Mouse (Mus musculus) left cerebral cortex, adult 9 months (tissue): ENCODE results near the gene Ccdc9.
A peak's percentile ranks its signal among the peaks of the same experiment; 100 is the strongest.

Source experiments
- DNase-seq, 2 experiments: peaks; one replicate each; pipeline ENCODE4 v3.0.0; 2022; ENCODE audit warnings: low spot score in 2 of 2

Gene Ccdc9

DNA sequence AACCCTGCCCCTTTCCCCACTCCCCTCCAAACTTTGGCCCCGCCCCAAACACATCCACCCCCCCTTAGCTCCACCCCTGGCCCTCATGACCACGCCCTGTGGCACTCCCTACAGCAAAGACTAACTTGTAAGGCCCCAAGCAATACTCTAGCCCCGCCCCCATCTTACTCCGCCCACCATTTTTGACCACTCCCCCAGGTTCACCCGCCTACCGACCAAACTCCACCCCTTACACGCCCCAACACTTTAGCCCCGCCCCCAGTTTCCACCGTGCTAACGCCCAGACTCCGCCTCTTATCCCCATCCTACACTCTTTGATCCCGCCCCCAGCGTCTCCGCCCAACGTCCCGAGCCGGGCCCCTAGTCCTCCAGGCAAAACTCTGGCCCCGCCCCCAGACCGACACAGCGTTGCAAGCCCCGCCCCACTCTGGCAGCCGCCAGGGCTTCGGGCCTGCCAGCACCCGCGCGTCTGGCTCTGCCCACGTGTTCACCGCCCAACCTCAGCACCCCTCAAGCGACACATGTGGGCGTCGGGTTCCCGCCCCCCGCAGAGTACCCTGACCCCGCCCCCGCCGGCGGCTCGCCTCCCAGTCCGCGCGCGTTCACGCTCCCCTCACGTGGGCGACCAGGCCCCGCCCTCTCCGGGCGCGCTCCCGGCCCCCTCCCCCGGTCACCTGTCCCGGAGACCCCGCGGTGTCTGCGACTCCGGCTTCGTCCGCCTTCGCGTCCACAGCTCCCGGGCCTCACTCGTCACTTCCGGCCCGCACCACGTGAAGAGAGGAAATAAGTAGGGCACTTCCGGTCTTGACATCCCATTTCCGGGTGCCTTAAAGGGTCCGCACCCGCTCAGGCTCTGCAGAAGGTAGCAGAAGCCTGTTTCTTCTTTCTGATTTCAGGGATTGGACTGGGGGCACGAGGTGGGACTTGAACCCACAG, at the start of gene Ccdc9:
TSS of gene Ccdc9 (minus strand) at position 770 of the 936 bp plus-strand sequence.
- peak; percentile 99 for DNase-seq

DNA sequence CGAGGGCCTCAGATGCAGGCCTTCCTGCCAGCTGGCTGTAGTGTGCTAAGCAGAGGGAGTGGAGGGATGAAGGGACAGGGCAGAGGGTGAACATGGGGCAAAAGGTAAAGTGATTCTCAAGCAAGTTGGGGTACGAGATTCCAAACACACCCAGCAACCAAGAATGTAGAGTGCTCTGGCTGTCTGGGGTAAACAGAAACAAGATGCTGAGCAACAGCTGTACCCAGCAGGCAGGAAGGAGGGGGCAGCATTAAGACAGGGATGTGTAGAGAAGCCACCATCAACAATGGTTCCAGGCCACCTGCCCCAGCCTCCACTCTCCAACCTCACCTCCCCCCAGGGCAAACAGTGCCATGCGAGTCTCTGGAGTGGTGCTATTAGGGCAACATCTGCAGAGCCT, 42.6 kb upstream of the Ccdc9 start:
- DNase-seq: no peak

DNA sequence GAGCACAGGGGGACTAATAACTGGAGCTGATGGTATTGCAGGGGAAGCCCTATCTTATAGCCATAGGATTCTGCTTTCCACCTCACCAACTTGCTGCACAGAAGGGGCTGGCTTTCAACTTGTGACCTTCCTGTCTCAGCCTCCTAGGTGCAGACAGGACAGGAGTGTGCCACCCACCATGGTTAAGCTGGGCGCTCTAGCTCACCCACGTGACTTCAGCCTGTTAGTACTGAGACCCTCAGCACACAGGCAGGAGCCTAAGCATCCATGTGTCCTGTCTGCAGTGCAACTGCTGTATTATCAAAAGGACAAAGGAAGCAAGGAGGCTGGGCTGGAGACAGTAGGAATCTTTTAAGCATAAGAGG, 40.0 kb upstream of the Ccdc9 start:
- DNase-seq: no peak

DNA sequence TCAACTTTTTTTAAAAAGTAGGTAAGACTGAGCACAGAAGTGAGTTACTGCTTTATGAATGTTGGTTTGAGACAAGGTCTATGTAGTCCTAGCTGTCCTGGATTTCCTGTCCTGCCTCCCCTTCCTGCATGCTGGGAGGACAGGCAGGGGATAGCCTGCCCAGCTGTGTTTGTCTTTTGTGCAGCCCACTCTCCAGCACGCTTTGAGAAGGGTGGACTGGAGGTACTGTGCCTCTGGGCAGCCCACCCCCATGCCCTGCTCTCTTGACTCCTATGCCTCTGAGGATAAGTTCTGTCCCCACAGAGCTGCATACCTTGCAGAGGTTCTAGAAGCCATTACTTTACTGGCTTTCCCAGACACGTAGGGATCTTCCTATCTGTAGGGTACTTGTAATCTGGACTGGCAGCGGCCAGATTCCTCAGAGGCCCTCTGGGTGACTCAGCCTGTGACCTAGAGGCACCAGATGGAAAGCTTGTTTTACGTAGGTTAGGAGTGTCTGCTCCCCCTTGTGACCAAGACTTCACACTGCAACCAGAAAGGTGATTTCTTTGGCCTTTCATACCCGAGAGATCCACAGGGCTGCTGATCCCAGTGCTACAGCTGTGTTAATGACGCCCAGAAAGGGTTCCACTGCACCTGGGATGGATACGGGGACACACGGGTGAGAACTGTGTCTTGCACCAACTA, 39.5 kb upstream of the Ccdc9 start:
- peak in 1 of 2 experiments; percentile 56 for DNase-seq

DNA sequence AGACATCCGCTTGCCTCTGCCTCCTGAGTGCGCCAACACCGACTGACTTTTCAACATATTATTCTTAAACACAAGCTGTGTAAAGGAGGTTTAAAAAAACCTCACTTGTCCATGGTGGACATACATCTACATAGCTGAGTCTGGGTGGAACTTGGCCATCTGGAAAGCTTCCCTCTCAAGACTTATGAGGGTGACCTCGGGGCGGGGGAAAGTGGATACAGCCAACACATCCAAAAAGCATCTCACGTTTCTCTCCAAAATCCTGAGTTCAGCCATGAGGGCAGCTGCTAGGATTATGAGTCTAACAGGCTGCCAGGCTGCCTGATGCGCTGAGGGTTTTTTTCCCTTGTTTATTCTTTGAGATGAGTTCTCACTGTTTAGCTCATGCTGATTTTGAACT, 38.1 kb upstream of the Ccdc9 start:
- no peak for DNase-seq

DNA sequence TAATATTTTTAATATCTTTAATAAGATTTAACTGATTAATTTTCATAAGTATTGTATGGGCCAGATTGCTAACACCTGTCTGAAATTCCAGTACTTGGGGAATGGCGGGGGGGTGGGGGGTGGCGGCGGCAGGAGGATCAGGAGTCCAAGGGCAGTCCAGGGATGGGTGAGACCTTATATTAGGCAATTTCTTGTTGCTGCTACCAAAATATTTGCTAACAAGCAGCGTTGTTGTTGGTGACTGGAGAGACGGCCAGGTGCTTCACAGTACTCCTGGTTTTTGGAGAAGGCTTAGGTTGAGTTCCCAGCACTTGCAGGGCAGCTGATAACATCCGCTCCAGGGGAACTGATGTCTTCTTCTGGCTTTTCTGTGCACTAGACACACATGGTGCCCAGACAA, 33.9 kb upstream of the Ccdc9 start:
- no peak for DNase-seq

DNA sequence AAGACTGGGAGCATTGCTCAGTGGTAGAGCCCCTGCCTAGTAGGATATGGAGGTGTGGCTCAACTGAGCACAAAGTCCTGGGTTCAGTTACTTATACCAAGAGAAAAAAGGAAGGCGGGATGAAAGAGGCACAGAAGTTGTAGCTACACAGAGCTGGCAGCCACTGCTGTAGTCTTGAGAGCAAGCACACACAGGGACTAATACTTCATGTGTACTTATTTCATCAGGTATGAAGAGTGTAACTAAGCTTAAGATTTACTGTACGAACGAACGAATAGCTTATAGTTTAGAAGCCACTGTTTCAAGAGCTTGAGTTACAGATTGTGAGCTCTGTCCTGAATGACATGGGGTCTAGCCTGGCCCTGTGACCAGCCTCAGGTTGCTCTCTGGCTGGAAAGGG, 32.6 kb upstream of the Ccdc9 start:
- no peak for DNase-seq

DNA sequence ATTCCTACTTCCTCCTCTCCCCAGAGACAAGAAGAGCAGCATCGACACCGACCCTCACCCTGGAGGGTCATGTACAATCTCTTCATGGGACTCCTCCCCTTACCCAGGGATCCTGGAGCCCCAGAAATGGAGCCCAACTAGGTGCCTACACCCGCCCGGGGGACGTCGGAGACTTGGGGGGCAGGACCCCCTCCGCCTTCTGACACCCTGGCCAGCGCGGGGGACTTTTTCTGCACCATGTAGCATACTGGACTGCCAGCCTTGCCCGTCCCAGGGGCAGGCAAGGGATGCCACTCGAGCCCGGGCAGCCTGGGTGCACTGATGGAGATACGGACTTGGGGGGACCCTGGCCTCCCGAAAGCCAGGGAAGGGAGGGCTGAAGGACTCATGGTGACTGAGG, 30.5 kb upstream of the Ccdc9 start:
- DNase-seq: no peak

DNA sequence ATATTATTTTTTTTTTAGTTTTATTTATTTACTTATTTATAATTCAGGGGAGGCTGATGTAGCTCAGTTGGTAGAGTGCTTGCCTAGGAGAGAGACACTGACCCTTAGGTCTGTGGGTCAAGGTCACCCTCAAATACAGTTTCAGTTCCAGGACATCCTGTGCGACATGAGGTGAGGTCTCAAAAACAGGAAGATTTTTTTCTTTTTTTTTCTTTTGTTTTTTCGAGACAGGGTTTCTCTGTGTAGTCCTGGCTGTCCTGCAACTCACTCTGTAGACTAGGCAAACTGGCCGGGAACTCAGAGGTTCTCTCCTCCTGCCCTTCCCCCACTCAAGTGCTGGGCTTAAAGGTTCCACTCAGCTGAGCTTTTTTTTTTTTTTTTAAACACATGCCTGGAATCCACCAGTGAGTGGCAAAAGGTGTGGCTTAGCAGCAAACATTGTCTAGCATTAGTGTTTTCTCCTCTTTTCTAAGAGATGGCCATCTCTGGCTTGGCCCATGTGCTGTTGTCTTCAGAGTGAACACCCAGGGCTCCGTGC, 28.7 kb upstream of the Ccdc9 start:
- no peak for DNase-seq

DNA sequence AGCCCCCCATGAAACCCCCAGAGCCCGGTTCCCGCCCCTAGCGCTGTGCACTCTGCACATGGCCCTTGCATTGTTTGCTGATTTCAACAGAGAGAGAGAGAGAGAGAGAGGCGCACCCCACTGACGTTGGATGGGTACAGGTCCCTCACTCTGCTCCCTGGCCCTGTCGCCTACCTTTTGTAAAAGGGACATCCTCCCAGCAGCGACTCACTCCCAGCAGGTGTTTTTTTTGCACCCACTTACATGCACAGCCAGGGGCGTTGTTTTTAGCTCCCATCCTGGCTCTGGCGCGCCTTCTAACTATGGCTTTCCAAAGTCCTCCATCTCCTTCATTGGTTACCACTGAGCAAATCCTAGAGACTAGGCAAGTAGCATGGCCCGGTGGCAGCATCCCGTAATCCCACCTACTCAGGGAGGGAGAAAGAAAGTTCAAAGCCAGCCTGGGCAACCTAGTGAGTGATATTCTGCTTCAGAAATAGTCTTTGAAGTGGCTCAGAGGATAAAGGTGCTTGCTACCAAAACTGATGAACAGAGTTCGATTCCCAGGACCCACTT, 27.7 kb upstream of the Ccdc9 start:
- peak in 1 of 2 experiments; percentile 46 for DNase-seq

DNA sequence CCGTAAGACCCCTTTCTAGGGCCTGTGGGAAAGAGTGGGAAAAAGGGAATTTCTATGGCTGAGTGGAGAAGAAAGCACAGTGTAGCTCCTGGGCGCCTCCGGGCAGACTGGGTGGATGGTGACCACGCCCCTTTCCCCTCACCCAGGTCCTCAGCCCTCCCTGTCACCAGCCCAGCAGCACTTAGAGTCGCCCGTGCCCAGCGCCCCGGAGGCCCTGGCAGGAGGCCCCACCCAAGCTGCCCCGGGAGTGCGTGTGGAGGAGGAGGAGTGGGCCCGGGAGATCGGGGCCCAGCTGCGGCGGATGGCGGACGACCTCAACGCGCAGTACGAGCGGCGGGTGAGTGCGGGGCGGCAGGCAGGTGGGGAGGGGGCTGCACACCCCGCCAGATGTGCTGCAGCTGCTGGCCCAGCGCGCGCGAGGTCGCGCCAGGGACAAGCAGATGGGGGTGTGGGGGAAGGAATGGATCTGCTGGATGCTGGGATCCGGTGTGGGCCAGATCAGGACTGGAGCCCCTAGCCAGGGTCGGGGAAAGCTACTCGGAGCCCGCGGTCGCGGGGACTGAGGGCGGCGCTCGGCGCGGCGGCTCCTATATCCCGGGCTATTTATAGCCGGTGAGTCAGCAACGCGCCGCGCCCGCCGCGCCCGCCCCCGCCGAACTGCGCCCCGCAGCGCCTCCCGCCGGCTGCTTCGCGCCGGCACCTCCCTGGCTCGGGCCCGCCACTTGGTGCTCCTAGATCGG, 27.1 kb upstream of the Ccdc9 start:
- peak in 1 of 2 experiments; percentile 71 for DNase-seq

DNA sequence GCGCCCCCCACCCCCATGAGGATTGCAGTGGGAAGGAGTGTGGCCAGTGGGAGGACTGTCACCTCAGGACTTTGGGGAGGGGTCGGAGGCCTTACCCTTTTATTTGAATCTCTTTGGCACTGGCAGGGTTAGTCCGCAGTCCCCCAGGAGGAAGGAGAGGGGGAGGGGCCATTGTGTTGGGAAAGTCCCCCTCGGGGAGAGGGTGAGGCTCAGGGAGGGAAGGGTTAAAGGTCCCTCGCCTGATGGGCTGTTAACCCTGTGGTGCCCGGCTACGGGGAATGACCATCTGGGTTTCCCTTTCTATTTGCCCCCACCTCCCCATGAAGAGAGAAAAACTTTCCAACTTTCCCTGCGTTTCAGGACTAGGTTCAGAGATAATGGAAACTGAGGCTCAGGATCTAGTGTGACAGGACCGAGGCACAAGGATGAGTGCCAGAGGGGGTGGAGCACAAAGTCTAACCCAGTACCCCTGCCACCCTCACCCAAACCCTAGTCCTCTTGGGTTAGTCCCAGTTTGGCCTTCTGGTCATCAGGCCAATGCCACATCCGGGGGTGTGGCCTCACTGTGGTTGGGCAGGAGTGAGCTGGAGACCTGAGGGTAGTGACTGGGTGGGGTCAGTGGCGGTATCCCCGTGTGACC, 26.2 kb upstream of the Ccdc9 start:
- DNase-seq: peak in 1 of 2 experiments; percentile 37

DNA sequence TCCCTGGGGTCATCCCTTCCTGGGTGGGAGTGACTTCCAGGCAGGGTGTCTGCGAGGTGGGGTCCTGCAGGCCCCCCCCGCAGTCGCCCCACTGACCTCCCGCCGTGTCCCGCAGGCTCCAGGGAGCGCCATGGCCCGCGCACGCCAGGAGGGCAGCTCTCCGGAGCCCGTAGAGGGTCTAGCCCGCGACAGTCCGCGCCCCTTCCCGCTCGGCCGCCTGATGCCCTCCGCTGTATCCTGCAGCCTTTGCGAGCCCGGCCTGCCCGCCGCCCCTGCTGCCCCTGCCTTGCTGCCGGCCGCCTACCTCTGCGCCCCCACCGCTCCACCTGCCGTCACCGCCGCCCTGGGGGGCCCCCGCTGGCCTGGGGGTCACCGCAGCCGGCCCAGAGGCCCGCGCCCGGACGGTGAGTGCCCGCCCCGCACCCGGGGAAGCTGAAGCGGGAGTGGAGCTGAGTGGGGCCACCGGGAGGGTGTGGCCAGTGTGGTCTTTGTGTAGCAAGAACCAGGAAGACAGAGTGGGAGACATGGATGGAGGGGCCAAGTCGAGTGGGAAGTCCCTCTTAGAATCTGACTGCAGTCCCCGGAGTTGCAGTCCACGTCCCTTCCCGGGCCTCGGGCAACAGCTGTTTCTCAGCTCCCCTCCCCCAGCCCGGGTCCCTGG, 25.5 kb upstream of the Ccdc9 start:
- no peak for DNase-seq

DNA sequence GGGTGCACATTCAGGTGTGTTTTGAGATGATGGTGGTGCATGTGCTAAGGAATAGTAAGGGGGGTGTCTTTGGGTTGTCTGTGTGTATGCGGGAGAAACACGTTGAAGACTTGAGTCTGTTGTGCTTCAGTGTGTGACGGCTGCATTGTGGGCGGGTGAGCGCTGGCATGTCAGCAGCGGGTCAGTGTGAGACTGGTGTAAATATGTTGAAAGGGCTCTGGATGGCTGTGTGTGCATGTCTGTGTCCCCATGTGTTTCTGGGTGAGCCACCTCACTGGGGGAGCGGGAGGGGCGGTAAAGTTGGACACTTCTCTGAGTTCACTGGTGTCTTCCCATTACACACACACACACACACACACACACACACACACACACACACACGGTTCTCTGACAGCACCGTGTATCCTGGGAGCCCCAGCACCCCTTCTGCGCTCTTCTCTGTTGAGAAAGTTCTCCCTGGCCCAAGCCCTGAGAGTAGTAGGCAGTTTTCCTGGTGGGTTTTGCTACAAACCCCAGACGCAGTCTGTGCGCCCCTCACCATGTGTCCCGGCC, 24.9 kb upstream of the Ccdc9 start:
- DNase-seq: peak in 1 of 2 experiments; percentile 41

DNA sequence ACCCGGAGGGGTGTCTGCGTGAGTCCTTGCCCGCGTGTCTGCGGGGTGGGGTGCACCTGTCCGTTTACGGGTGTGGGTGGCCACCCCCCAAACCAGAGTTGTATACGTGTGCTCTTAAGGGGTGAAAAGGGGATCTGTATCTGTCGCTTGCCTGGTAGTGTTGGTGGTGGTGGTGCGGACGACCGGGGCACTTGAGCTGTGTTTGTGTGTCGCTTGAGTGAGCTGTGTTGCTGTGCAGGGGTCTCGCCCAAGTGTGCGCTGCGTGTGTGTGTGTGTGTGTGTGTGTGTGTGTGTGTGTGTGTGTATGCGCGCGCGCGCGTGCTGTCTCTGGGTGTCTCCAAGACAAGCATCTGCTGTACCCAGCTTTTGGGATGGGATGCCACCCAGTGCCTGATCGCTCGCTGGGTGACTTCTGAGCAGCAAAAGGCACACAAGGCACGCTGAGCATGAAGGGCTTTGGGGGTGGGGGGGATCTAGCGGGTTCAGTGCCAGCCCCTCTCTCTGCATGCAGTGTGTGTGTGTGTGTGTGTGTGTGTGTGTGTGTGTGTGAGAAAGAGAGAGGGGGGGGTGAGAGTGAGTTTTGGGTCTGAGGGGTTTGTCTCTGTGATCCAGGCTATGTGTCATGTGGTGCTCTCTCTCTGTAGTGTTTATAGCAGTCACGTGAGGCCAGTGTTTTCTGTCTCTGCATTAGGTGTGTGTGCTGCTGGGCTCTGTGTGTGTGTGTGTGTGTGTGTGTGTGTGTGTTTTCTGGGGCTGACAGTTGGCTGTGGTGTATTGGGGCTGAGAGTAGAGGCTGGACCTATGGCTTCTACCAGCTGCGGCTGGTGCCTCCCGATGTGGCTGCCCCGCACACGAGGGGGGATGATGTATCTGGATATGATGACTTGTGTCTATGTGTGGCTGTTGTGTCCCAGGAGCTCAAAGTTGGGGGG, 24.2 kb upstream of the Ccdc9 start:
- DNase-seq: peak in 1 of 2 experiments; percentile 56

DNA sequence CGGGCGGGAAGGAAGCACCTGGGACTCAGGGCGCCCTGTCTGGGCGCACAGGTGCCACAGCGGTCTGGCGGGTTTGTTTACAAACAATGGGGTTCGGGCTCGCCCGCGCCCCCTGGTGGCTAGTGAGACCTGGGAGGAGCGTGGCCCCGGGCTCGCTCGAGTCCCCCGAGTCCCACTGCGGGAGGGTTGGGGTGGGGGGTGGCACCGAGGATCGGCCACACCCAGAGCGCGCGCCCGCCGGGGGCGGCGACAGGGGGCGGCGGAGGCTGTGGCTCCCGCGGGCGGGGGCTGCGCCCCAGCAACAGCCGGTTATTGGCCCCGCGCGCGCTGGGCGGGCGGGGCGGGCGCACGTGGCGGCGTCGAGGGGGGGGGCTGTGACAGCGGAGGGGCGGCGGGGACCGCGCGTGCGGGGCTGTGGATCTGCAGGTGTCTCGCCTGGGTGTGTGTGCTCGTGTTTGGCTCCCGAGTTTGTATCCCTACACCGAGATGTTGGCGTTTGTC, 23.5 kb upstream of the Ccdc9 start:
- DNase-seq: peak in 1 of 2 experiments; percentile 77

DNA sequence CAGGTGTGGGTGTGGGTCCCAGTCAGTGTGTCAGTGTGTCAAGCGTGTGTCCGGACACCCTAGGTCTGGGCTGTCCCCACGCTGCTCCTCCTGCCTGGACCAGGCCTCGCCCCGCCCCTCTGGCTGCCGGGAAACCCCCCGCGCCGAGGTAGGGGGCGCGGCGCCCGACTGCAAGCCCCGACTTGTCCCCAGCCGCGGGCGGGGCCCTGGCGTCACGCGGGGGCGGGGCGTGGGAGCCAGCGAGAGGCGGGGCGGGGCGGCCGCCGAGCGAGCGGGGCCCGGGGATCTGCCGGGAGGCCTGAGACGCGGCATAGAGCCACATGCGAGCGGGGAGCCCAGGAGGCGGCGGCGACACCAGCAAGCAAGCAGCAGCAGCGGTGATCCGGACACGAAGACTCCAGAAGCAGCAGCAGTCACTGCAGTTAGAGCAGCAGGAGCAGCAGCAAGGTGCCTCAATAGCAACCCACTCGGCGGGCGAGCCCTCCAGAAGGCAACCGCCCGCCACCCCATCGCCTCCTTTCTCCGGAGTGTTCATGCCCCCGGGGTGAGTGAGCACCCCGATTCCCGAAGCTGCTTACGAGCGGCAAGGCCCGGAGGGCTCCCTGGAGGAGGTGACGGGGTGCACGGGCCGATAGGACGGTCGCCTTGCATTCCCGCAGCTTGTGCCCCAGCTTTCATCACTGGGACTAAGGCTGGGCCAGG, 22.9 kb upstream of the Ccdc9 start:
- DNase-seq: peak in 1 of 2 experiments; percentile 81

DNA sequence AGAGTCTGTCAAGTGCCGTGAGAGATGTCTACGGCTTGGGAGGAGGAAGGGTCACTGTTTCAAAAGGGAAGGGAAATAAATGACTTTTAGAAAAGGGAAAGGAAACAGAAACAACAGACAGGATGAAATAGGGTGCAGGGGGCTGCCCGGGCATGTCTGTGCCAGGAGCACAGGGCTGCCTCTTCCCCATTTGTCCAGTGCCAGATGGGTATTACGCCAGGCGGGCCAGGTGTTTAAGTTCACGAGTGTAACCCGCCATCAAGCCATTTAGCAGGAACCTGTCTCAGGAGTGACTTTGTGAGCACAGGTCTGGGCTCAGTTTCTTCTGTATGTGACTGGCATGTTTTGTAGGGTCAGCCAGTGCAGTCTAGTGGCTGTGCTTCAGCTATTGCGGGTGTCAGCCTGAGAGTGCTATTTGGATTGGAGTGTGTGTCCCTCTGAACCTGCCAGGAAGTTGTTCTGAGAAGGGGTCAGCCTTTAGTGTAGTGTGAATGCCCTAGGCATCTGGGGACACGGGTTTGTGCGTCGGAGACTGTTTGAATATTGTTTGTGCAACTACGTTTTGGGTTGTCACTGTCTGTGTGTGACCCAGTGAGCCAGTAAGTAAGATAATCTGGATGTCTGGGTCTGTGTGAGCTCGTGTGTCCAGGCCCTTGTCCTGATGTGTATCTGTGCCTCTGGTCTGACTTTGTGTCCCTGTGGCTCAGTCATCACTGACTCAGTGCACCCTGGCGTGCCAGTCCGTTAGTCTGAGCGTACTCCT, 22.1 kb upstream of the Ccdc9 start:
- DNase-seq: peak in 1 of 2 experiments; percentile 55
